Mouse (Mus musculus) layer of hippocampus, adult 18-20 months (tissue): ENCODE measurements around the gene Zbtb37. TPM values are rescaled to one million over a fixed set of nuclear protein-coding genes. Genes with fewer than 3 reads are reported as not detected.

ENCODE experiments used
- DNase-seq, 2 experiments: peaks; one replicate each; pipeline ENCODE4 v3.0.0; 2022; ENCODE audit warnings: low spot score in 2 of 2
- long read RNA-seq: library from polyadenylated mRNA; stranded (forward); transcript quantifications from one replicate; pipeline ENCODE4 v2.0.0, GENCODE M21; 2021
- total RNA-seq, 2 experiments: library from RNA; stranded (reverse); gene quantifications; 2 replicates each; pipeline ENCODE4 v1.2.3; 2021

Gene Zbtb37
- total RNA-seq = 10 to 100 TPM; 17.2 to 18.3 TPM
- long read RNA-seq, partial matches to known transcripts = 0 of 5 reads
- long read RNA-seq, other reads (novel, unspliced or antisense) = 5 of 5 reads

DNA sequence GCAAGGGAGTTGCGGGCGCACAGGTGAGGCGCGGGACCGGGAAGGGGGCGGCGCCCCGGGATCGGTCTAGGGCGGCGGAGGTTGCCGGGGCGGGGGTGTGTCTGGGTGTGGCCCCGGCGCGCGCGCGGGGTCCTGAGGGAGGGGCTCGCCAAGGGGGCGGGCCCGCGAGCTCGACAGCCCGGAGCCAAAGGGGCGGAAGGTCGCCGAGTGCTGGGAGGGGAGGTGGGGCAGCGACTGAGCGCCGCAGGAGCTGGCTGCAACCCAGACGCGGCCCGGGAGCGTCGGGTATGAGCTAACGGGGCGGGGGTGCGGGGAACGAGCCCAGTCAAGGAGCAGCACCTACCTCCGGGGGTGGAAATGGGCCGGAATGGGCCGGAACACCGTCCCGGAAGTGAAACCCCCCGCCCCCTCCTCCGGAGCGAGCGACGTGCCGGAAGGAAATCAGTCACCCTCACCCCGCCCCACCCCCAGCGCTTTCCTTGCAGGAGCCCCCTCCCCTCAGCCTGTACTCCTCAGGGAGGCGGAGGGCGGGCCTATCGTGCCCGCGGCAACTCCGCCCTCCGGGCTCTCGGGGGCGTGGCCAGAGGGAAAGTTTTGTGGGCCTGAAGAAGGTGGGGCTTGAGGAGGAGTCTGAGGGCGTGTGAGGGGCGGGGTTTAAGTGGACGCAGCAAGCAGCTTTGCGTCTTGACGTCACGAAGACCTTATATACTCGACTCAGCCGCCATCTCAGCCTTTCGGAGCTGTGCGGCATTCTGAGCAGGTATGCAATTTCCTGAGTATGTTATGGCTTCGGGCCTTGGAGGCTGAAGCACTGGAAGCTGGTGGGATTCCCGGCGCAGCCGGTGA lies at the start of gene Zbtb37:
Gene Zbtb37, minus strand, starts transcription at position 415 of the 846 bp plus-strand sequence.
- peak; percentile 97 to 98 for DNase-seq

- DNase-seq = no peak
Observed at GRCm38 (mm10) chr1:161077243-161077642, 42.6 kb upstream of the Zbtb37 start.

DNA sequence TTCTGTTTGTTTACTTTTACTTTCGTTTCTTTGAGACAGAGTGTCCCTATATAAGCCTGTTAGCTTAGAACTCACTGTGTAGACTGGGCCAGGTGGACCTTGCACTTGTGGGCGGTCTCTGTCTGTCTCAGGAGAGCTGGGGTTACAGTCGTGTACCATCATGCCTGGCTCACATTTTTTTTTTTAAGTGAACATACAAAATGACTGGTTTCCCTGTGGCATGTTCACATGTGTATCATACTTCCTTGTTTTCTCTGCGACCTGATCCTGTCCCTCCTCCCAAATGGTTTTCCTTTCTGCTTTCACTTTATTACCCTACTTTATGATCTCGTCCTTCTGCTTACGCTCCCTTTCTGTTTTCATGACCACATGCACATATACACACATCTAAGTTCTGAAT lies 41.6 kb upstream of the Zbtb37 start:
- no peak for DNase-seq

GRCm38 (mm10) chr1:161071272-161071620 lies 36.6 kb upstream of the Zbtb37 start:
- DNase-seq = no peak

DNA sequence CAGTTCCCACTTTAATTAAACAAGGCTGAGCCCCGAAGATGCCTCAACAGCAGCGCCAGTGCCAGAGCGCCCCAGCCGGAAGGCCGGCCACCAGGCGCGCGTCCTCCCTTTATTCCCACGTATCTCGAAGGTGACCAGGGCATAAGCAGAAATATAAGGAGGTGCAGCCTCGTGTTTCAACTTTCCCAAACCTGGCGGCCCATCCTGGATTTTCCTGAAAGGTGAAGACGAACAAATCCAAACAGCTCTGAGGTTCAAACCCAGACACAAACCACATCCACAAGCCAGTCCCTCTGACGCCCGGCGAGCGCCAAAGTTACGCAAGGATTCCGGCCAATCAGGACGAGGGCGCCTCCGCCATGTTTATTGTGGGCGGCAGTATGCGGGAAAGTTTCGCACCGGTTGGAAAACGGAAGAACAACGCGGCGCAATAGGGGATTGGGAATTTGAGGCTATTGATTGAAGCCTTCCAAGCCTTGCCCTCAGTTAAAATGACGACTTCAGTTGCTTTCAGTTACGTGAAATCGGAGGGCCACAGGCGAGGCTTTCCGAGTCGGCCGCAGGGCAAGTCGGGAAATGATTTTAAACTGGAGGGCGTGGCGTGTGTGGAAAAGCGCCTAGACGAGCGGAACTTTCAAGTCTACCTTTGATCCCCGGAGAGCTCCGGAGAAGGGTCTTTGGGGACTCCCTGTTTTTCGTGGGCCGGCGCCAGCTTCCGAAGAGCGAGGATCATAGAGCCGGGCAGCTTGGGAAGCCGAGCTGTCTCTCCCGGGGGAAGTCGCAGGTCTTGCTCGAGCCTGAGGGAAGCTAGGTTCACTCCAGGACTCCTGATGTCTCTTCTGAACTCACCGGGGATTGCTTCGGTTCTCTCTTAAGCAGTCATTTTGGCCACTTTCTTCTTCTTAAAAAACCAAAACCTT lies 36.0 kb upstream of the Zbtb37 start, which contains the start of the genes Dars2 and Cenpl:
Gene Dars2, minus strand, starts transcription at position 307 of the 920 bp plus-strand sequence.
Gene Cenpl, plus strand, starts transcription at position 362 of the 920 bp plus-strand sequence.
- peak; percentile 98 for DNase-seq

DNA sequence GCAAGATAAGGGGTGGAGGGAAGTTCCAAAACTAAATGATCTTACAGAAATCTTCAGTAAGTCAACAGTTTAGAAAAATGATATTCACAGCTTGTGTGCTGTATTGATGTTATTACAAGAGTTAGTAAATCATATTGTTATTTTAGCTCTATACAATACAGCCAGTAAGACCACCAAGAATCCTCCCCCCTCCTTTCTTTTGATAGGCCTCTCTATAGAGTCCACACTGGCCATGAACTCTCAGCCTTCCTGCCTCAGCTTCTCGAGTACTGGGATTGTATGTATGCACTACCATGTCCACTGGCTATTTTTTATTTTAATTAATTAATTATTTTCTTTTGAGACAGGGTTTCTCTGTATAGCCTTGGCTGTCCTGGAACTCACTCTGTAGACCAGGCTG lies 28.7 kb upstream of the Zbtb37 start:
- no peak for DNase-seq

DNA sequence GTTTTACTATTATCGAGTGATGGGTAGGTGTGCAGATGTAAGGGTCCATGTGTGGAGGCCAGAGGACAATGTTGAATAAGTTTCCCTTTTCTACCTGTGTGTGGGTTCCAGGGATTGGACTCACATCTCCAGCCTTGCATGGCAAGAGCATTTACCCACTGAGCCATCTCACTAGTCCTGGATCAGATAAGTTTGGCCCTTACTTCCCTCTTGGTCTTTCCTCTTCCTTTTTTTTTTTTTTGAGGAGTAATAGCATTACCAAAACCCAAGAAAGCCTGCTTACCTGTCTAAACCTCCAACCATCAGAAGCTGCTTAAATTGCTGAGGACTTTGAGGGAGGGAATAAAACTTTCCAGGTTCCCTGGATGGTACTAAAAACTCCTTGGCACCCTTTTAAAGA lies 22.5 kb upstream of the Zbtb37 start:
- DNase-seq = no peak

- DNase-seq = no peak
Observed at GRCm38 (mm10) chr1:161046972-161047371, 12.3 kb upstream of the Zbtb37 start.

DNA sequence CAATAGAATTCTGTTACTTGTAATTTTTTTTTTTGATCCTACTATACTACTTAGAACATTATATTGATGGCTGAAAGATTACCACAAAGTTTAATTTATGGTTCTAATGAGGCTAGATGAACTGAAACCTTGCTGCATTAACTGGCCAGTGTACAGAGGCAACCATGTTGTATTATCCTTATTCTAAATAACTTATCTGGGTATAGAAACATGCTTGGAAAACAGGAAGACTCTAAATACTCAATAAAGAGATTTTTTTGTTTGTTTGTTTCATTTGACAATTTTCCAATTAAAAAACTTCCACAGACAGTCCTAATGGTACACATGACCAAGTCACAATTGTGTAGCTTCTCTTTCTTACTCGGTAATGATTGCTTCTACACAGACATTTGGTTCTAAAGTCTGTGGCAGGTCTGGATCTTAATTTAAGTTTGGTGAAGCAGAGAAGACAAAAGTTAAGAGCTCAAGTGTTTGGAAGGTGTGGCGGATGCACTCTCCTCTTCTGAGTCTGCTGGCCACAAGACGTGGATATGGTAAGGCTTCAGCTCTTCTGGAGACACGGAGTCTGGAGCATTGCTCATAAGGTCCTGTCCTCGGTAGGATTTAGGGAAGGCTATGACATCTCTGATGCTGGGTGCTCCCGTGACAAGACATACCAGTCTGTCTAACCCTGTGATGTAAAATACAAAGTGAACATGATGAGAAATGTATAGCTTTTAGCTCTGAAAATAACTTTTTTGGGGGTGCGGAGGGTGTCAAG lies 6.8 kb upstream of the Zbtb37 start:
- DNase-seq = no peak

DNA sequence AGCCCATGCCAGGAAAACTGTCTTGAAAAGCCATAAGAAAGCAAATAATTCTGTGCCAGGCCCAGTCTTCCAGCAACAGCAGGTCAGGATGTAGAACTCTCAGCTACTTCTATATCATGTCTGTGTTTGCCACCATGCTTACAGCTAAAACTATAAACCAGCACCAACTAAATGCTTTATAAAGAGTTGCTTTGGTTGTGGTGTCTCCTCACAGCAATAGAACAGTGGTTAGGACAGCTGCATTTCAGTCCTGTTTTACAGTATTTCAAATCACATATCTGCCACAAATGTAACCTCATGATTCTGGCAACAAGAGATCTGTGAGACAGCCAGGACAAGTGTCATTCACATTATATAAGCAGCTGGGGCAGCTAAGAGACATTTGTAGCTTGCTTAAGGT lies 6.2 kb upstream of the Zbtb37 start:
- no peak for DNase-seq

GRCm38 (mm10) chr1:161040426-161040770 lies 5.7 kb upstream of the Zbtb37 start:
- DNase-seq = no peak

DNA sequence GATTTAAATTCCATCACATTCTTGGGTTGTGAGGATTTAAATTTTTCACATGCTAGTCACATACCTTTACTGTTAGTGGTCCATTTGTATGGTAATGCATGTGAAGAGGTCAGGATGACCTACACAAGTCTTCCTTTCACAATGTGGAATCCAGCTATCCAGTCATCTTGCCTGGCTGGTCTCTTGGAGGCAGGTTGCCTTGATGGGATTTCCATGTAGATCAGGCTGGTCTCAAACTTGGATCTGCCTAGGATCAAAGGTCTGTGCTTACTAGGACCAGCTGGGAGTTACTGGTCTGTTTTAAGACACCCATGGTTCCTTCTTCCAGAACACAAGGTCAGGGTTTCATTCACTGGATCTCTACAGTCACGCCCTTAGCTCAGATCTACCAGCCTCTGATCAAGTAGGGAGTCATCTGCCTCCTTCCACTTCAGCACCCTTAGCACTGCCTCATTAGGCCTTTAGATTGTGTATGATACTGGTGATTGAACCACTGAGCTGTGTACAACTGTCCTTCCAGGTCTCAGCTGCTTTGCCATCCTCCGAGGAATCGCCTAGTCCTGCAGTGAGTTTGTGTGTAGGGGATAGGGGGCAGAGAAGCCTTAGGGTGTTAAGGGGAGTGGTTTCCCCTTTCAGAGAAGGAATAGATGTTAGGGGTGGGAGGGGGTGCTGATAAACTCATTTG lies 5.2 kb upstream of the Zbtb37 start:
- no peak for DNase-seq

GRCm38 (mm10) chr1:161038968-161039721 lies 4.5 kb upstream of the Zbtb37 start:
- no peak for DNase-seq

DNA sequence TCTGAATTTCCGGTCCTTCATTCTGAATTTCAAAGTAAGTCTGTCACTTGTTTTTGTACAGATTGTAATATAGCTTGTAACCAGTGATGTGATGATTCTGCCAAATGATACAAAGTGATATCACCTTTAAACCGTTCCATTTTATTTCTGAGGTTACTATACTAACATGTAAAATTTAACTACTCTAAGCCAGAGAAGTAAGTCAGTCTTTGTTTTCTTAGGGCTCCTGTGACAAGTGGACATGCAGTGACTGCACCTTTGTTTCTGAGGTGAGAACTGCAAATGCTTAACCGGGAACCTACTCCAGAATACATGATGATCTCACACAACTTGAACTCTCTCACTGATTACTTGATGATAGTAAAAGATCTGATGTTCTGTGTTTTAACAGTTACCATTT lies 3.4 kb upstream of the Zbtb37 start:
- no peak for DNase-seq

- no peak for DNase-seq
Observed at GRCm38 (mm10) chr1:161037599-161037998, 3.0 kb upstream of the Zbtb37 start.

GRCm38 (mm10) chr1:161037026-161037425 lies 2.4 kb upstream of the Zbtb37 start:
- no peak for DNase-seq

DNA sequence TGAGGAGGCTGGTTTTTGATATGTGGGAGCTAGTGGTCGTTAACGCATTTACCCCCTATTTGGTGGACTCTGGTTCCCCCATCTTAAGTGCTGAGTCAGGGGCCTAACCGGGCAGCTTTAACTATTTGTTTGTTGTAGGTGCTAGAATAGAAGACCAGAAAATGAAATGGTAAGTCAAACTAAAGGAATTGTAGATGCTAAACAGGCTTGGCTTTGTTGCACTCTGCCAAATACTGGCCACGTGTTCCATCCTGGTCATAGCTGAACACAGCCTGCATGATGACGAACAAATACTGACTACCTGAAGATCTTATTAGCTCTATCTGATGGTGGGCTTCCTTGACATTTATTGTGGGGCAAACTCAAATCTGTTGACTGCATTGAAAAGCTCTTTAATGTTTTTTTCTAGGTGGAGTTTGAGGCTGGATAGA lies 1.8 kb upstream of the Zbtb37 start:
- no peak for DNase-seq

- DNase-seq = peak in 1 of 2 experiments; percentile 39
Observed at GRCm38 (mm10) chr1:161035786-161036404, 1.2 kb upstream of the Zbtb37 start.

DNA sequence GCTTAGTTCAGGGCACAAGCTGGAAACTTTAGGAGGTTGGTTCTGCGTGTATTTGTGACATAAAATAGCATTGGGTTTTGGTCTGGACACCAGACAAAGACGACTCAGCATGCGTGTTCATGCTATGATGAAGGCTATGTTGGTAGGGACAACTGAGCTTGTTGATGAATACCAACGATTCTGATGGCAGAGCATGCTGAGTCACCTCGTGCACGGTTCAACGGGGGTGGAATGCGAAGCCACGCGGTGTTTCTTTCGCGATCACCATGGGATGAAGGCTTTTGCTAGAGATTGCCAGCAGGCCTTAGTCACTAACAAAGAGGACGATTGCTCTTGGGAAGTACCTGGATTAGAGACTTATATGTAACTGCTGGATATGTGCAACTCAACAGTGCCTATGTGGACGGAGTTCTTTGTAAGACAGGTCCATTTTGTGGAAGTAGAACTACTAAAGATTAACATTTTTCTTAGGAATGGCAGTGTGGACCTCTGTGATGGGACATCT lies 684 bp upstream of the Zbtb37 start:
- DNase-seq = no peak
